Mouse (Mus musculus) frontal cortex, adult 2 months (tissue): ENCODE measurements around the gene Enkur. TPM values are rescaled to one million over a fixed set of nuclear protein-coding genes. Genes with fewer than 3 reads are reported as not detected.
A peak's percentile ranks its signal among the peaks of the same experiment; 100 is the strongest.

Source experiments
- DNase-seq, 2 experiments: peaks; one replicate each; pipeline ENCODE4 v3.0.0; 2022; ENCODE audit warnings: low spot score in 1 of 2; ENCODE audit errors: extremely low spot score in 1 of 2
- polyA plus RNA-seq: library from polyadenylated mRNA; depleted of rRNA; stranded (reverse); fragments of >200 nt; gene quantifications from 2 replicates; pipeline ENCODE4 v1.2.3, GENCODE M21; 2012; rRNA removed

Enkur gene
- polyA plus RNA-seq, 1 experiment: 3.7 TPM

DNA sequence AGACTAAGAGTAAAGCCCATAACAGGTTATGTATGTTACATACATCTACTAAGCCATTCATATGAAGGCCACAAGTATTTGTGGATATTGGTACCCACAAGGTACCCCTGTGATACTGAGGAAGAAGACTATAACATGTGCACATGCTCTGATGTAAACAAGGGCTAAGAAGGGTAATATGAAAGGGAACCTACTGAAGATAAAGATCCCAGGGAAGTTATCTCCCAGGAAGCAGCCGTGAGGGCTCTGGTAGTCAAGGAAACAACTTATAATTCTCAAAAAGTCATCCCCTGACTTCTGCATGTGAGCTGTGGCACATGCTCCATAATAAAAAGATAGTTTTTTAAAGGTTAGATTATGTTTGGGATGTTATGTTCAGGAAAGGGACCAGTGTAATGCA lies 13.9 kb downstream of the Enkur start:
- DNase-seq: no peak

DNA sequence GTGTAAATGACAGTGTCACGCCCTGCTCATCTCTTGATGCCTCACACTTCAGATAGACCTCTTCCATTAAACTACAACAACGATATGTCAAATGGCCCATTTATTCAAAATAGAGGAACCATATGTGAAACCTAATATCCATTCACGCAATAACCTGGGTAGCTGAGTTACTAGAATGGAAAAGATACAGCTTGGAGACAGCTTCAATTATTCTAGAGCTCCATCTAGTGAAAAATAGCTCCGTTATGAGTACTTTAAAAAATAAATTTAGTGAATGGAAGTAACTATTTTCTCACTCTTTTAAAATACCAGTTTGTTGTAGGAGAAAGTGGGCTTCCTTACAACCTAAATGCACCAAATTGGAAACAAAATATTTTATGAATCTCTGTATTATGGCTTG lies 16.6 kb downstream of the Enkur start:
- peak in 1 of 2 experiments; percentile 32 for DNase-seq

DNA sequence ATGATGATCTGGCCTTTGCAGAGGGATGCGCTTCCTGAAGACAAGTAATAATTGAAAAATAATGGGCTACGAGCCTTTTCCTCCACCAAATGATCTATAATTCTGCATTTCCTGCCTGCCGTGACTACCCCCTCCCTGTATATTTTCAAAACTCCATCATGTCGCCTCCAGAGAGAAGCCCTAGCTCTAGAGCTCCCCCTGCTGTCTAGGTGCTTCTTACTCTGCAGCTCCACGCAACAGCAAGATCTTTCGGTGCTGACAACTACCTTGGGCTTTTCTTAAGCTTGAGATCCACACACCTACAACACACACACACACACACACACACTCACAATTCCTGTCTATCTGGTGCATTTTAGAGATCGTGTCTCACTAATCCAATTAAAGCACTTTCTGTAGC lies 17.6 kb downstream of the Enkur start:
- DNase-seq: peak; percentile 28 to 92

DNA sequence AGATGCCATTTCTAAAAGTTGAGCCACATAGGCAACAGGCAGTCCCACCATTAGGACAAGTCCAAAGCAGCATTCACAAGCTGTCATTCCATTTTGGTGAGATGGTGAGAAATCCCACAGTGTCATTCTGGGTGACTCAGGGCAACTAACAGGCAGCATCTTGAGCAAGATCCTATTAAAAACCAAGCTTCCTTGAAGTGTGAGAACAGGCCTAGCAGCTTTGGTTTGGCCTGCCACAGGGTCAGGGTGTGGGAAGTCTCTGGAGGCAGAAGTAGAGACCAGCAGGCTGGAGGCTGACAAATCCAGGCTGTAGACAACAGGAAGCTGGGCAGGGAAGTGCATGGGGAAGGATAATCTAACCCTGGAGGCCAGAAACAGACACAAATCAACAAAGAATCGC lies 22.4 kb downstream of the Enkur start:
- no peak for DNase-seq

DNA sequence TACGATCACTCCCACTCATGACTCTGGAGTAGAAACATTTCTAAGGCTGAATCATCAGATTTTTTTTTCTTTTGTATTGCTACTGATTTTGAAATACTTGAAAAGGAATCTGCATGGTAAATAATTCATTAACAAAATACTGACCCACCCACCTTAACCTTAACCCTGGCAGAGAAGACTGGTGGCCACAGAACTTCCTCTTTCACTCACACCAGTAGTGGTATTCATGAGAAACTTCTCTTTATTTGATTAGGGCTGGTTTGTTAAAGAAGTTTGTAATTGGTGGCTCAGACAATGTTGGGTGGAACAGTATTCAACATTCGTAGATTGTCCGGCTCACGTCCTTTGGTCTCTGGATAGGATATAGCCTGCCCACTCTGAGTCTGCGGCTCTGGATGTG lies 26.0 kb downstream of the Enkur start:
- no peak for DNase-seq

DNA sequence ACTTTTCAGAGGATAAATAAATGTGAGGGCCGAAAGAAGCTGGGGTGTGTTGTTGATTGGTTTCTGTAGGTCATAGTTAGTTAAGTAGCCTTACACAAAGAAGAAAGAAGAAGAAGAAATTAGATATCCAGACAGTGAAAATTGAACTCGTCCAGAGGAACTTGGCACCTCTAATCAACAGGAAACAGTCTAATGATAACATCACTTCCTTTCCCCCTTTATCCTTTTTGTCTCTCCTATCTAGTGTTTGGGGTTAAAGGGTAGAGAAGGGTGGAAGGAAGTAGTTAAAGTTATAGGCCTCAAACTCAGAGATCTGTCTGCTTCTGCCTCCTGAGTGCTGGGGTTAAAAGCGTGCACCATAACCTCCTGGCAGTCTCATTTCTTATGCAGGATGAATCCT lies 32.4 kb downstream of the Enkur start:
- no peak for DNase-seq

DNA sequence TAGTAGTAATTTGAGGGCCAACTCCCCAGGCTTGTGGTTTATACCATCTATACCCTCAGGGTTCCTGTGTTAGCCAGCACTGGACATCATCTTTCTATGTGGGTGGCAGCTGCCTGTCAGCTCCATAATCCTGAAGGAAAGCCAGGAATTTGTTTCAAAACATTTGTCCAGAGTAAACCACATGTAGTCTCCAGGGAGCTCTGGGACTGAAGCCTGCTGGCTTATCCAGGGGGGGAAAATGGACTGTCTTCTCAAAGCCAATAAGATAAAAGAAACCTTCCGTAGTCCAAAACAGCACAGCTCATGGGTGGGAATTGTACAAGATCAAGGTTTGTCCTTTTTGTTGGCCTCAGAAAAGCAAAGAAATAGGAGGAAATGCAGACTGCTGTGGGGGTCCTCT lies 37.2 kb downstream of the Enkur start:
- no peak for DNase-seq

DNA sequence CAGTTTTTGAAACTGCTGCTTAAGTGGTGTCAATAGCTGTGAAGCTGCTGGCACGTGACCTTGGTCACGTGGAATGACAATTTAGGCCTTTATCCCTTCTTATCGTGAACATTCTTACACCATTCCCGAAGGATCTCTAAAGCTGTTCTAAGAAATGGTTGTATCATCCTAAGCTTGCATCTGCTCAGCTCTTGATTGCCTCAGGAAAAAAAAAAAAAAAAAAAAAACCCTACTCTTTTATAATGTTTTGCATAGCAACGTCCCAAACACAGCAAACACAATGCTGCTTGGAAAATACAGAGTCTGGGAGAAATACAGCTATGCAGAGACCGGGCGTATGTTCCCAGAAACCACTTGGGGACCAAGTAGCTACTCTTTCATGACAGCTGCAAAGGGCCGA lies 40.9 kb downstream of the Enkur start:
- DNase-seq: no peak

DNA sequence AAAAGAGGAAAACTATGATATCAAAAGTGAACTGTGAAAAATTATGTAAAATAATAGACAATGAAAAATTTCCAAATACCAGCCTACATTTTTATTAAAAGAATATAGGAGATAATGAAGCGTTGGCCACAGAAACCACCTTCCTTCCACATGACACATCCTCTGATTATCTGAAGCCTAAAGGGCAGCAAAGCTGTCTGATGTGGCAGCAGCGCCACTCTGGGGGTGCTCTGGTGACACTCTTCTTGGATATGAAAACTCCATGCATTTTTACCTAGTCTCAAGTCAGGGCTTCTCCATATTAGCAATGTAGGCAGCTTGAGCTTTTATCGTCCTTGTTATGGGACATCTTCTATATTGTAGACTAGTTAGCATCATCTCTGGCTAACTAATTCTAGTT lies 51.7 kb downstream of the Enkur start:
- no peak for DNase-seq

DNA sequence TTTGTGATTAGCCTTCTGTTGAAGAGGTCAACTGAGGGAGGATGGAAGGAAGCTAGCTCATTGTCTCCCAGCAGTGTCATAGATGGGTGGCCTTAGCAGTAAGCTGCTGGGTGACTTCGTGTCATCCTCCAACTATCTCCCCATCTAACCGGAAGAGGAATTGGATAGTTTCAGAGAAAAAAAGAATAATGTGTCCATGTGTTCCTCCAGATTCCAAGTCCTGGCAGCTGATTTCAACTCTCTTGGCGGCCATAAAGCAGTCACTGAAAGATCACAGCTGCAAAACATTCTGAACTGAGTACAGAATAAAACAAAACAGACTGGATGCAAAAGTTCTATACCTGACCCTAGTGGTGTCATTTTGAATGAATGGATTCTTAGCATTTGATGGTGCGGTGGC lies 58.0 kb downstream of the Enkur start:
- DNase-seq: no peak

DNA sequence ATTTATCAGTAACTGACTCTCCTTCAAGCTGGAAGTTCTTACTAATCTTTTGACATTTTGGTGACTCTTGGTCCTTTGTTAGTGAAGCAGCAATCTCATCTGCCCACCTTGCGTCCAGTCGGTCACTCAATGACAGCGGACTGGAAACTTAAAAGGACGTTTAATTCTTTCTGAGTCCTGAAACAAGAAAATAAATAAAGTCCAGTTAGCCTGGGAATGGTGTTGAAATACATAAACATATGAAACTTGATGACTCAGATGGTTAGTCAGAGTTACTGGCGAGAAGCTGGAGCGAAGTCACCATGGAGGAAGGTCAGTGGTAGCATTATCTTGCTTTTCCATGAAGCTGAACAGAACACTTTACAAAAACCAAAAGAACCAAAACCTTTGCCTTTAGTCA lies 58.7 kb downstream of the Enkur start:
- no peak for DNase-seq

DNA sequence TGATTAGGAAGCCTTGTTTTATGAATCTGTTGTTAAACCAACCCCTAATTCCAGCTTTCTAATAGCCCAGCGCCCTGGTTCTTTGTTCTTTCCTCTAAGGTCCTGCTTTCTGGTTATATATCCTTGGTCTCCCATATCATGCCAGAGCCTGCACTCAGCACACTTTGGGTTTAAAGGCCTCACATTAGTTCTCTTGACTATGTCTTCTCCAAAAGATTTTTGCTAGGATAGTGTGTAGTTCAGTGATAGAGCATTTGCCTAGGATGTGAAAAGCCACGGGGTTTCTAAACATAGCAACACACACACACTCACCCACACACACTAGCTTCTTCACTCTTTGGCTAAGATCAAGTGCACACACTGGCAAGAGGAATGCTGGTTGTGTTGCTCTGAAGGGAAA lies 62.5 kb downstream of the Enkur start:
- DNase-seq: peak; percentile 11 to 47

DNA sequence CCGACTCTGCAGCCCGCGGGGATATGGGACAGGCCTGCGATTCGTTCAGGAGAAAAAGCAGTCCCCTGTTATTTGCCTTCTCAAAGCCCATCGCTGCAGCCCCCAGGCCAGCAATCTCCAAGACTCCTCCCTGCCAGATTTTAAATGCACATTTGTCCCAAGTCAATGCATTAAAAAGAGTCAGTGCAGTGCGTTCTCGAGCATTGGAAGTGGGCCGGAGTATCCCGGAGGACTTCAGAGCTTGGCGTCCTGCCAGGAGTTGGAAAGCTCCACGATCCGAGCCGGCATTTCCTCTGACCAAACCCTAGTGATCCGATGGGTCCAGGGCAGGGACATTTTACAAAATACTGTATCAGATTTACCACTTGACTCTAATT lies 63.0 kb downstream of the Enkur start:
- peak in 1 of 2 experiments; percentile 40 for DNase-seq

DNA sequence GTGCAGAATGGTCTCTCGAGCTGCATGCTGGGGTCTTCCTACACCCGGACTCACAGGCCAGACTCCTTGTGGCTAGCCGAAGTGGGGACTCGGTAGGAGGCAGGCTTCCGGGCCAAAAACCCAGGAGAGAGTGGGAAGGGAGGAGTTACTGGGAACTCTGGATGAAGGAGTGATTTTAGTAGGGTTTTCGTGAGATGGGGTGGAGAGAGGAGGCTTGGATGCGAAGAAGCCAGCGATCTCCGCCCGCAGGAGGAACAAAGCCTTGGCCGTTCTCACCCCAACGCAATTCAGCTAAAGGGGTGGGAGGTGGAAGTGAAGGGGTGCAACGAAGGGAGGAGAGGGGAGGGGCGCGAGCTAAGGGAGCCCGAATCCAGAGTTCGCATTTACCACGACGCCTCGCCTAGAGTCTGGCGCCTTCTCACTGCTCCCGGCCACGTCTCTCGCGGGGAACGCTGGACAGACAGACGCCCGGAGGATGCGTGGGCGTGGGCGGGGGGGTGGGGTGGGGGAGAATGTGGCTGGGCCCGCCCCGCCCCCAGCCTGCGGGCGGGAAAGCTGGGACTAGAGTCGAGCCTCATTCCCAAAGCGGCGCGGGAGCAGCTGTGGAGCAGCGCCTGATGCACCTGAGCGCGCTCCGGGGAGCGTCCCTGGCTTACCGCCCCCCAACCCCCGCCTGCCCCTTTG lies 63.5 kb downstream of the Enkur start:
- peak; percentile 10 to 37 for DNase-seq

DNA sequence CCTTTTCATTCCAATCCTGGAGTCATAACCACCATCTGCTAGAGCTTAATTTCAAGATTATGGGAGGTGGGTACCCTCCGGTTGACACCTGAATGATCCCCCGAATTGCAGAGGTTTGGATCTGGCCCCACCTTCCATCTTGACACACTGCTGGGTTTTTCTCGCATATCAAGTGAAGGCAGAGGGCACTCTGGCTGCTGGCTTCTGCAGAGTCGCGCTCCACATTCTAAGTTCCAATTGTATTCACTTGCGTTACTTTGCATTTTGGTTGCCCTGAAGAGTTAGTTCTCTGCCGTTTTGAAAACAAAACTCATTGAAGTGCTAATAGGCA lies 64.0 kb downstream of the Enkur start:
- no peak for DNase-seq

Other genes starting within 250 kb of the Enkur start
- gene Arhgap21, start 236.5 kb downstream of the Enkur start, polyA plus RNA-seq: 112 and 131 TPM in 2 replicates
- 13.1 and 14.9 TPM in 2 replicates for gene Thnsl1, start 359 bp upstream of the Enkur start, polyA plus RNA-seq
- gene Gpr158, start 162.2 kb upstream of the Enkur start, polyA plus RNA-seq: 38.6 and 41.0 TPM in 2 replicates